Mouse (Mus musculus) liver, postnatal 0 days (tissue): Measurements from ENCODE around the gene Cpm.

Experiments
- CTCF ChIP-seq: sonication (generic); IDR thresholded peaks from 2 replicates; pipeline ENCODE4 v1.5.1; 2016; ENCODE audit warnings: antibody characterized with exemption, low read depth
- EP300 ChIP-seq: IDR thresholded peaks from 2 replicates; pipeline ENCODE4 v1.6.1; 2016; ENCODE audit warnings: antibody characterized with exemption, low read depth, mild to moderate bottlenecking

DNA sequence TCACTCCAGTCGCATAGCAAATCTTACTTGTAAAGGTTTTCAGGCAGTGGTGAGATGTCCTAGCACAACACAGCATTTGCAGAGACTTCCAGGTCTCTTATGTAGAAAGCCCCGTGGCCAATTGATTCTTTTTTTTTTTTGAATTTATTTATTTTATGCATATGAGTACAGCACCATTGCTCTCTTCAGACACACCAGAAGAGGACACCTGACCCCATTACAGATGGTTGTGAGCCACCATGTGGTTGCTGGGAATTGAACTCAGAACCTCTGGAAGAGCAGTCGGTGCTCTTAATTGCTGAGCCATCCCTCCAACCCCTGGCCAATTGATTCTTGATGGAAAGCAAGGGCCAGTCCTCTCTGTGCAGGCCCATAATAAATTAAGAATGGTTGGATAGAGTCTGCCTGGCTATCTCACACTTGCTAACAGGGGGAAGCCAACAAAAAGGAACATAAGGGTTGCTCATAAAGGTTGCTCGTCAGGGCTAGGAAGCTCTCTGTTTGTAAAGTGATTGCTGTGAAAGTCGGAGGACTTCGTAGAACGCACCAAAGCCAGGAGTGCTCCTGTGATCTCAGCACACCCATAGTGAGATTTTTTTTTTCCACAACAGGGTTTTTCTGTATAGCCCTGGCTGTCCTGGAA, 9.4 kb downstream of the Cpm start:
- TF ChIP-seq CTCF (no peak), EP300 (no peak)
